Mouse (Mus musculus) liver, adult 2 months (tissue): Measurements from ENCODE around the gene Gpr55. TPM values are rescaled to one million over a fixed set of nuclear protein-coding genes. Genes with fewer than 3 reads are reported as not detected.

Source experiments
- DNase-seq: peaks from one replicate; pipeline ENCODE4 v3.0.0-alpha.2; 2011; ENCODE audit warnings: low read depth, low spot score; ENCODE audit errors: extremely low read depth
- H3K27ac ChIP-seq: fragments of 200-500 bp; replicated peaks from 2 replicates; pipeline ENCODE4 v1.5.1; 2012; ENCODE audit warnings: low read depth, mild to moderate bottlenecking, control low read depth, inconsistent platforms, low read length; ENCODE audit not compliant: insufficient read depth
- H3K27me3 ChIP-seq: fragments of 200-500 bp; 2 replicates; pipeline ENCODE4 v1.6.1; 2012; ENCODE audit warnings: mild to moderate bottlenecking, moderate library complexity, low read length, inconsistent platforms; ENCODE audit not compliant: control insufficient read depth, insufficient read depth
- H3K36me3 ChIP-seq: fragments of 200-500 bp; 2 replicates; pipeline ENCODE4 v1.6.1; 2012; ENCODE audit warnings: low read length, inconsistent platforms; ENCODE audit not compliant: control insufficient read depth, insufficient read depth
- H3K4me1 ChIP-seq: fragments of 200-500 bp; 2 replicates; pipeline ENCODE4 v1.6.1; 2011; ENCODE audit warnings: low read length; ENCODE audit not compliant: control insufficient read depth, insufficient read depth
- H3K4me3 ChIP-seq: fragments of 200-500 bp; 2 replicates; pipeline ENCODE4 v1.5.1; 2011; ENCODE audit warnings: low read depth, mild to moderate bottlenecking, control low read depth, low read length, moderate library complexity; ENCODE audit not compliant: insufficient read depth
- H3K79me2 ChIP-seq: fragments of 200-500 bp; 2 replicates; pipeline ENCODE4 v1.6.1; 2012; ENCODE audit warnings: inconsistent platforms, mild to moderate bottlenecking, low read length, moderate library complexity; ENCODE audit not compliant: control insufficient read depth, insufficient read depth
- H3K9ac ChIP-seq: fragments of 200-500 bp; 2 replicates; pipeline ENCODE4 v1.6.1; 2012; ENCODE audit warnings: low read depth, mild to moderate bottlenecking, control low read depth, inconsistent platforms, low read length
- CTCF ChIP-seq: fragments of 200-500 bp; IDR thresholded peaks from 2 replicates; pipeline ENCODE4 v1.5.1; 2011; ENCODE audit warnings: low read depth, low read length, control low read depth
- POLR2A ChIP-seq: fragments of 200-500 bp; IDR thresholded peaks from 2 replicates; pipeline ENCODE4 v1.6.1; 2011; ENCODE audit warnings: low read length, control low read depth; ENCODE audit not compliant: insufficient read depth; ENCODE audit errors: extremely low read depth
- WGBS: fragments of 180-500 bp; shearing (Covaris S2); methylation state at CpG from one replicate; pipeline ENCODE4 v1.1.7; 2018; 5-methylcytosine and 5-hydroxymethylcytosine counted together
- polyA plus RNA-seq: library from polyadenylated mRNA; depleted of rRNA; stranded (reverse); fragments of >200 nt; gene quantifications from 2 replicates; pipeline ENCODE4 v1.2.3, GENCODE M21; 2012
- total RNA-seq: library from RNA; depleted of rRNA; stranded (reverse); fragments of >200 nt; gene quantifications from 2 replicates; pipeline ENCODE4 v1.2.3, GENCODE M21; 2014

The Gpr55 gene
- total and polyA plus RNA-seq, 2 experiments = 0.04 to 0.09 TPM

DNA sequence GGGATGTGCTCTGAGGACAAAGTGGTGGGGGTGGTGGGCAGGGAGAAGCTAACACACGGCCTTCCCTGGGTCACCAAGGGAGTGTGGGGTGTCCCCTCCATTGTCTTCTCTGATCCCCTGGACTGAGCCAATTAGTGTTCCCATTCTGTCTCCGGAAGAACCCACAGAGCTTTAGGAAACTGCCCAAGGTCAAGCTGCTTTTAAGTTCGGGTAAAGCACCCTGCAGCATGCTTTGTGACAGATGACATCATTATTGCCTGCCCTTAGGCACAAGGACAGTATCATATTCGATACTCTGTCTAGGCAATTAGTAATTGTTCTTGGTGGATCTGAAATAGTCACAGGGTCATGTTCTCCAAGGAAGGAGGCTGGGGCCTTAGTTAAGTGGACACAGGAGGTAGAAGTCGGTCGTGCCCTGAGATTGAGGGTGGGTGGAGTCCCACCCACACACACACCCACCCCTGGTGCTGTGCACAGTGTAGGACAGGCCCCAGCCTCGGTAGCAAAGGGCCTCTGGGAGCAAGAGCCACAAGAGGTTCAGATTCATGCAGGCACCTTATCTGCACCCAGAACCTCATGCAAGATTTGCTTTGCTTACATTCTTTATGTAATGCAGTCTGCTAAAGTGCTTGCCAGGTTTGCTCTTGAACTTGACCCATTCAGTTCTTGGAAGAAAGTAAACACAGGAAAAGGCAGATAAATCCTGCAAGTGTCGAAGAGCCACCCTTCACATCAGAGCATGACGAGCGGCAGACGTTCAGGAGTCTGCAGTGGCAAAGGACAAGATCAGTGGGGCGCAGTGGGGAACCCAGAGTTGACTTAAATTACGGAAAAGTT, 51.8 kb downstream of the Gpr55 start:
- no peak for TF ChIP-seq POLR2A
- TF ChIP-seq CTCF = no peak
- peaks cover 7% of the 10 kb centered on the region; the same call in 1 of the 2 replicates for H3K36me3 ChIP-seq
- H3K4me3 ChIP-seq = no peak overlapping the region
- no peaks in the 10 kb centered on the region for H3K27me3 ChIP-seq
- H3K4me1 ChIP-seq = no peaks in the 10 kb centered on the region
- no peak overlapping the region for H3K27ac ChIP-seq
- DNase-seq = no peak
- no peak overlapping the region for H3K9ac ChIP-seq
- WGBS = 61% methylated on average over 13 of the region's 13 CpGs
- H3K79me2 ChIP-seq = no peaks in the 10 kb centered on the region

DNA sequence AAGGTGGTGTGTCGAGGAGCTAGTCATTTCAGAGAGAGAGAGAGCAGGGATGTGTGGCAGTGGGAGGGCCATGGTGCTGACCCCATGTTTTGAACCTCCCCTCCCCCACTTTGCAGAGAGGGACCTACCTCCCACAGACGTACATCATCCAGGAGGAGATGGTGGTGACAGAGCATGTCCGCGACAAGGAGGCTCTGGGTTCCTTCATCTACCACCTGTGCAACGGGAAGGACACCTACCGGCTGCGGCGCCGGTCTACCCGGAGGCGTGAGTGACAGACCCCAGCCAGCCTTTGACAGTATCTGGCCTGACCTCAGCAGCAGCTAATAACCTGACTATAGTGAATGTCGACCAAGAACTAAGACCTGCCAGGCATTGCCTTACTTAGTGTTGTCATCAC, 53.9 kb downstream of the Gpr55 start:
- Histone ChIP-seq H3K4me3 (no peak overlapping the region), H3K79me2 (no peaks in the 10 kb centered on the region), H3K27me3 (no peaks in the 10 kb centered on the region), H3K27ac (no peak overlapping the region), H3K9ac (no peak overlapping the region), H3K4me1 (peaks cover 2% of the 10 kb centered on the region; the same call in 1 of the 2 replicates), H3K36me3 (peaks cover 7% of the 10 kb centered on the region; the same call in 1 of the 2 replicates)
- no peak for TF ChIP-seq POLR2A
- TF ChIP-seq CTCF = no peak
- no peak for DNase-seq
- 92% methylated on average over 12 of the region's 12 CpGs for WGBS

DNA sequence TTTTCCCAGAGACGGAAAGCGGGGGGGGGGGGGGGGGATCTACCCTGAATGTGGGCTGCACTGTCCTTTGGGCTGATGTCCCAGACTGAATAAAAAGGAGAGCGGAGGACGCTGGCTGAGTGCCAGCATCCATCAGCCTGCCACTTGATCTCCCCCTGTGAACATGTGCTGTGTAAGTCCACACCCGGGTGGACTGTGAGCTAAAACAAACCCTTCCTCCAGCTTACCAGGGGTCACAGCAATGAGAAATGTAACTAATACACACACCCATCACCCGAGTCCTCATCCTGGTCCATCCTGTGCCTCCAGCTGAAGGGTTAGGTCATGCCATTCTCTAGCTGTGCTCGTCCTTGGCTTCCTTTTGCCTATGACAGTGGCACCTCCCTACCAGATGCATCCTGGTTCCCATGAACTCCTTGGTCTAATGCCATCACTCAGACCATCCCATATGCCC, 58.7 kb downstream of the Gpr55 start:
- H3K4me1 ChIP-seq = peaks cover 9% of the 10 kb centered on the region; the same call in 1 of the 2 replicates
- WGBS = 58% methylated on average over 7 of the region's 7 CpGs
- DNase-seq = no peak
- H3K79me2 ChIP-seq = no peaks in the 10 kb centered on the region
- TF ChIP-seq CTCF = no peak
- no peak for TF ChIP-seq POLR2A
- H3K27me3 ChIP-seq = no peaks in the 10 kb centered on the region
- H3K36me3 ChIP-seq = peaks cover 6% of the 10 kb centered on the region; the same call in 1 of the 2 replicates
- H3K4me3 ChIP-seq = no peak overlapping the region
- no peak overlapping the region for H3K27ac ChIP-seq
- no peak overlapping the region for H3K9ac ChIP-seq

GRCm38 (mm10) chr1:85901516-85902107, 59.2 kb downstream of the Gpr55 start:
- H3K79me2 ChIP-seq = no peaks in the 10 kb centered on the region
- no peaks in the 10 kb centered on the region for H3K27me3 ChIP-seq
- peaks cover 9% of the 10 kb centered on the region; the same call in 1 of the 2 replicates for H3K4me1 ChIP-seq
- DNase-seq = no peak
- TF ChIP-seq CTCF (no peak), POLR2A (no peak)
- H3K27ac ChIP-seq = no peak overlapping the region
- no peak overlapping the region for H3K9ac ChIP-seq
- peaks cover 5% of the 10 kb centered on the region; the same call in 1 of the 2 replicates for H3K36me3 ChIP-seq
- H3K4me3 ChIP-seq = no peak overlapping the region
- WGBS = 52% methylated on average over 3 of the region's 3 CpGs

DNA sequence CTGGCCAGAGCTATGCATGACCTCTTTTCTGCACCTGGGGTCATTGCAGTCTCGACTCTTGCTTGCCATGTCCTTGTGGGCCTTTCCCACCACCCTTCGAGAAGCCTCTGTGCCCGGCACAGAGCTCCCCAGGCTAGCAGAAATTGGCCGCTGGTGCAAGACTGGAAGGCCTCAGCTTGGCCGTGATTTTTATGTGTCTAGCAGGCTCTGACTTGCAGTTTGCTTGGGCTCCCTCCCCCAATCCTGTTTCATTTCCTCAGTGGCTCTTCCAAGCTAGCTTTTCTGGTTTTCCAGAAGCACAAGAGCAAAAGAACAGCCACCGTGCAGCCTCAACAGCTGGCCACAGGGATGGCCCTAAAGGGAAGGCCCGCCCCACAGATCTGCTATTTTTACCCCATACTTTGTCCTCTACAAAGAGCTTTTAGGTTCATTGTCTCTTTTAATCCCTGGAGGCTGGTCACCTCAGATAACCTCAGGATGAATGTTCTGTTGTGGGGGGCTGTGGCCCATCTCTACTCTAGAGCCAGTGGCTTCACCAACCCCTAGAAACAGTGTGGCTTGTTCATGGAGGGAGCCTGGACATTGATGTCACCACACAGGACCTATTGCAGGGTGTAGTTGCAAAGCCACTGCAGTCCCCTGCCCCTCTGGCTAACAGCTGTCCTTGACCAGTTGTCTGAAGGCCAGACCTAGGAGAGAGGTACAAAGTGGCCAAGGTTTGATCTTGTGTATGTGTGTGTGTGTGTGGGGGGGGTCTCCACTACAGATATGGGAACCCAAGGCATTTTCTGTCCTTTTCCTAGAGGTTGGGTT, 60.1 kb downstream of the Gpr55 start:
- Histone ChIP-seq H3K27ac (no peak overlapping the region), H3K79me2 (no peaks in the 10 kb centered on the region), H3K36me3 (peaks cover 5% of the 10 kb centered on the region; the same call in 1 of the 2 replicates), H3K9ac (no peak overlapping the region), H3K4me3 (no peak overlapping the region), H3K27me3 (no peaks in the 10 kb centered on the region), H3K4me1 (peaks cover 10% of the 10 kb centered on the region)
- DNase-seq = no peak
- WGBS = 59% methylated on average over 7 of the region's 7 CpGs
- TF ChIP-seq POLR2A = no peak
- TF ChIP-seq CTCF = no peak
